Mouse (Mus musculus) limb, embryonic 10.5 days (tissue): ENCODE measurements around the gene Zfp512b. TPM values are rescaled to one million over a fixed set of nuclear protein-coding genes. Genes with fewer than 3 reads are reported as not detected.

Experiments used
- DNase-seq: peaks from one replicate; pipeline ENCODE4 v3.0.0-alpha.2; 2017; ENCODE audit warnings: low spot score
- H3K27ac ChIP-seq: fragments of 300-500 bp; sonication (generic); 2 replicates; pipeline ENCODE4 v1.5.1; 2016; ENCODE audit warnings: mild to moderate bottlenecking
- H3K27me3 ChIP-seq: fragments of 300-500 bp; sonication (generic); 2 replicates; pipeline ENCODE4 v1.6.1; 2016; ENCODE audit warnings: low read depth, mild to moderate bottlenecking; ENCODE audit not compliant: poor library complexity, severe bottlenecking
- H3K36me3 ChIP-seq: fragments of 300-500 bp; sonication (generic); 2 replicates; pipeline ENCODE4 v1.6.1; 2016; ENCODE audit warnings: mild to moderate bottlenecking, moderate library complexity
- H3K4me1 ChIP-seq: fragments of 300-500 bp; sonication (generic); 2 replicates; pipeline ENCODE4 v1.6.1; 2016
- H3K4me3 ChIP-seq: fragments of 300-500 bp; sonication (generic); 2 replicates; pipeline ENCODE4 v1.5.1; 2016; ENCODE audit warnings: mild to moderate bottlenecking, moderate library complexity
- H3K9me3 ChIP-seq: fragments of 300-500 bp; sonication (generic); replicated peaks from 2 replicates; pipeline ENCODE4 v1.6.1; 2016; ENCODE audit warnings: mild to moderate bottlenecking
- WGBS: fragments of 180-500 bp; shearing (Covaris S2); methylation state at CpG from one replicate; pipeline ENCODE4 v1.1.7; 2016; 5-methylcytosine and 5-hydroxymethylcytosine counted together
- polyA plus RNA-seq: library from polyadenylated mRNA; unstranded; fragments of >200 nt; fragmentation: Nextera tagmentation; extraction: Ambion mirVana; gene quantifications from 2 replicates; pipeline ENCODE4 v1.2.1, GENCODE M21; 2016

Zfp512b gene
- polyA plus RNA-seq, 1 experiment from 2014 or later: 57.7 TPM

GRCm38 (mm10) chr2:181597378-181598061 is 4.9 kb upstream of the Zfp512b start:
- no peak for DNase-seq
- Histone ChIP-seq H3K27me3 (peaks cover 42% of the 10 kb centered on the region), H3K9me3 (no peaks in the 10 kb centered on the region), H3K36me3 (no peaks in the 10 kb centered on the region), H3K4me1 (peaks cover 36% of the 10 kb centered on the region), H3K4me3 (no peak overlapping the region), H3K27ac (no peak overlapping the region)
- WGBS: 72% methylated on average over 7 of the region's 7 CpGs

GRCm38 (mm10) chr2:181596221-181596960 is 3.8 kb upstream of the Zfp512b start:
- 46% methylated on average over 6 of the region's 6 CpGs for WGBS
- H3K27ac ChIP-seq: no peak overlapping the region
- peaks cover 42% of the 10 kb centered on the region for H3K27me3 ChIP-seq
- no peaks in the 10 kb centered on the region for H3K9me3 ChIP-seq
- no peak overlapping the region for H3K4me3 ChIP-seq
- DNase-seq: no peak
- H3K36me3 ChIP-seq: no peaks in the 10 kb centered on the region
- peaks cover 36% of the 10 kb centered on the region for H3K4me1 ChIP-seq

DNA sequence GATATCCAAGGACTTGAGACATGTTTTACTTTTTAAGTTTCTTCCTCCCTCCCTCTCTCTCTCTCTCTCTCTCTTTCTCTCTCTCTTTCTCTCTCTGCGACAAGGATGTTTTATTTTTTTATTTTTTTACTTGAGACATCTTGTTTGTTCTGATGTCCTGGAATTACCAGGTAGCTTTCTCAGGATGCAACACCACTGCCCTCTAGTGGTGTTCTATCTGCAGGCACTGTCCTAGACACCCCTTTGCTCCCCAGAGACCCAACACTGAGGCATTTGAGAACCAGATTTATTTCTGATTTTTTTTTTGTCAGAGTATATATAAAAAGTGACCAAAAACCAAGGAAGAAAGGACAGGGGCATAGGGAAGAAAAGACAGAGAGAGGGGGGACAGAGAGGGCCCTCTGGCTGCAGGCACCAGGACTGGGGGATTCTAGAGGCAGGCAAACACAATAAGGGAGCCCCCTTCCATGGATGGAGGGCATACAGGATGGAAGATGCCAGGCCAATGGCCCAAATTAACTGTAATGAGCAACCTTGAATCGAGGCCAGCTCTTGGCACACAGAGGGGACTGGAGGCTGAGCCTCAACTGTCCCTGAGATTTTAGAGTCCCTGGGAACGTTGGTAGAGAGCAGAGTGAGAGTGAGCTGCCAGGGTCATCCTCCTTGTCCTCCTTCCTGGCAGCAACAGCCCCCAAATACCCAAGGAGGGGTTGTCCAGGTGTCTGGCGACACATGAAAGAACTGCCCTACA is 2.5 kb upstream of the Zfp512b start:
- no peak for DNase-seq
- Histone ChIP-seq H3K27ac (no peak overlapping the region), H3K36me3 (peaks cover 8% of the 10 kb centered on the region), H3K27me3 (peaks cover 39% of the 10 kb centered on the region), H3K4me1 (peaks cover 36% of the 10 kb centered on the region), H3K9me3 (no peaks in the 10 kb centered on the region), H3K4me3 (no peak overlapping the region)
- 79% methylated on average over 4 of the region's 4 CpGs for WGBS

GRCm38 (mm10) chr2:181593937-181594336 is 1.3 kb upstream of the Zfp512b start:
- peaks cover 32% of the 10 kb centered on the region for H3K4me1 ChIP-seq
- DNase-seq: no peak
- H3K36me3 ChIP-seq: peaks cover 20% of the 10 kb centered on the region
- H3K9me3 ChIP-seq: no peaks in the 10 kb centered on the region
- H3K27ac ChIP-seq: no peak overlapping the region
- no peak overlapping the region for H3K4me3 ChIP-seq
- H3K27me3 ChIP-seq: peaks cover 29% of the 10 kb centered on the region

DNA sequence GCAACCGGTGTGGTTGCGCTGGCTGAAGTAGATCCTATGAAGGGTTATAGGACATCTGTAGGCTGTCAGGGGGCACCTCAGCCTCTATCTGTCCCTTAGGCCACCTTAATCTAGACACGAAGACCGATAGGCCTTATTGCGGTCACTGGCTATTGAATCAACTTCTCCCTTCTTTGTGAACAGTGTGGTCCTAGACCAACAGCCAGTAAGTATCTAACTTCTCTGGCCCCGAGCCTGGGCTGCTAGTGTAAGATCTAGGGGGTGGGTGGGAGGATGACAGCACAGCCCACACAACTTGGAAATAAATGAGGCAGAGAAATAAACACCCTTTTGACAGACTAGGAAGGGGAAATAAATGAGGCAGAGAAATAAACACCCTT is 429 bp upstream of the Zfp512b start:
- H3K4me1 ChIP-seq: peaks cover 24% of the 10 kb centered on the region
- DNase-seq: no peak
- H3K9me3 ChIP-seq: no peaks in the 10 kb centered on the region
- H3K36me3 ChIP-seq: peaks cover 29% of the 10 kb centered on the region
- WGBS: 13% methylated on average over 6 of the region's 6 CpGs
- H3K27ac ChIP-seq: peak overlapping the region; percentile 95
- H3K27me3 ChIP-seq: peaks cover 20% of the 10 kb centered on the region
- peak overlapping the region; percentile 94 for H3K4me3 ChIP-seq

- DNase-seq: no peak
- H3K9me3 ChIP-seq: no peaks in the 10 kb centered on the region
- H3K4me1 ChIP-seq: peaks cover 24% of the 10 kb centered on the region
- WGBS: 29% methylated on average over 5 of the region's 5 CpGs
- H3K27ac ChIP-seq: peak within 1 kb of the TSS; percentile 95
- peaks cover 43% of the 10 kb centered on the region for H3K36me3 ChIP-seq
- peak within 1 kb of the TSS; percentile 94 for H3K4me3 ChIP-seq
- peaks cover 6% of the 10 kb centered on the region; the same call in 1 of the 2 replicates for H3K27me3 ChIP-seq
Measured at GRCm38 (mm10) chr2:181591528-181592085, 996 bp downstream of the Zfp512b start, which contains the start of gene Prpf6. Prpf6 (plus strand) TSS chr2:181591868.

GRCm38 (mm10) chr2:181590471-181590870 is 2.1 kb downstream of the Zfp512b start:
- no peaks in the 10 kb centered on the region for H3K9me3 ChIP-seq
- peaks cover 54% of the 10 kb centered on the region for H3K36me3 ChIP-seq
- H3K4me1 ChIP-seq: peaks cover 24% of the 10 kb centered on the region
- WGBS: 98% methylated on average over 5 of the region's 5 CpGs
- H3K27ac ChIP-seq: no peak overlapping the region
- no peaks in the 10 kb centered on the region for H3K27me3 ChIP-seq
- H3K4me3 ChIP-seq: no peak overlapping the region
- DNase-seq: no peak

GRCm38 (mm10) chr2:181589732-181590105 is 2.9 kb downstream of the Zfp512b start:
- no peaks in the 10 kb centered on the region for H3K27me3 ChIP-seq
- H3K27ac ChIP-seq: no peak overlapping the region
- H3K4me3 ChIP-seq: no peak overlapping the region
- DNase-seq: no peak
- 96% methylated on average over 9 of the region's 9 CpGs for WGBS
- H3K9me3 ChIP-seq: no peaks in the 10 kb centered on the region
- H3K36me3 ChIP-seq: peaks cover 62% of the 10 kb centered on the region
- peaks cover 24% of the 10 kb centered on the region for H3K4me1 ChIP-seq

DNA sequence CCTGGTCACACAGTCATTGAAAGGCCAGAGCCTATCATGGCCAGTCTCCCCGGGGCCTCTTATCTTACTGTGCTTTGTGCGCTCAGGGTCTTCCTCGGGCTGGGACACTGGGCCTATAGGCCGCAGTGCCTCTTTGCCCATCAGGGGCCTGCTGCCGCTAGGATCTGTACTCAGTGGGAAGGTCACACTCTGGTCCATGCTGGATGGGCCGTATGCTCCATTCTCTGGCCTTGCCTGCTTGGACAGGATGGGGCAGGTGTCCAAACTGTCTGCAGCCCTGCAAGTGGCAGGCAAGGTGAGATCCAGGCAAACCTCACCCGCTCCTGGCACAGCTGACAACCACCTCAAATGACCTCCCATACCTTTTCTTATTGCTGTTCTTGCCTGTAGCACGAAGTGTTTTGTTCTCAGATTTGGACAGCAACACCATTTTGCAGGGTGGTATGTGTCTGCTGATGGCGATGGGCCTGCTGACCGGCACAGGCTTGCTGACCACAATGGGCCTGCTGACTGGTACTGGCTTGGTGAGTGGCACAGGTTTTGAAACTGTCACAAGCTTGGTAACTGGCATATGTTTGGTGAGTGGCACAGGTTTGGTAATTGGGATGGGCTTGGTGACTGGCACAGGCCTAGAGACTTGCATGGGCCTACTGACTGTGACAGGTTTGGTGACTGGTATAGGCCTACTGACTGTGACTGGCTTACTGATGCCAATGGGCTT is 3.4 kb downstream of the Zfp512b start:
- no peak for DNase-seq
- no peaks in the 10 kb centered on the region for H3K27me3 ChIP-seq
- H3K9me3 ChIP-seq: no peaks in the 10 kb centered on the region
- peaks cover 67% of the 10 kb centered on the region for H3K36me3 ChIP-seq
- H3K27ac ChIP-seq: no peak overlapping the region
- 93% methylated on average over 10 of the region's 10 CpGs for WGBS
- no peak overlapping the region for H3K4me3 ChIP-seq
- peaks cover 24% of the 10 kb centered on the region for H3K4me1 ChIP-seq

GRCm38 (mm10) chr2:181588229-181588780 is 4.3 kb downstream of the Zfp512b start:
- Histone ChIP-seq H3K36me3 (peaks cover 75% of the 10 kb centered on the region), H3K27me3 (no peaks in the 10 kb centered on the region), H3K9me3 (no peaks in the 10 kb centered on the region), H3K4me1 (peaks cover 23% of the 10 kb centered on the region), H3K4me3 (no peak overlapping the region), H3K27ac (no peak overlapping the region)
- whole genome bisulfite sequencing: 90% methylated on average over 11 of the region's 11 CpGs
- DNase-seq: no peak

DNA sequence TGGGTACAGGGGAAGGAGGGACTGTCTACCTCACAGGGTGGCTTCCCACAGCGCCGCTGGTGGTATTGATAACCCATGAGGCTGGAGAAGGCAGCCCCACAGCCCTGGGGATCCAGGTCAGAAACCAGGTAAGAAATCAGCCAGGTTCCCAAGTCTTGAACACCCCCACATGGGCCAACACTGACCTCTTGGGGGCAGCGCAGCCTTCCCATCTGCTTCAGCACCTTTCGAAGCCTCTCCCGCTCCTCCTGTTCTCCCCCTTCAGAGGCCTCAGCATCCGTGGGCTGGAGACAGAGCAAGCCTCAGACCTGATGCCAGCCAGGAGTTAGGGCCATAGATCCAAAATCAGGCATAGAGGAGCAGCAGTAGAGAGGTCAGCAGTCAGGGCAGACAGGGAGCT is 4.8 kb downstream of the Zfp512b start:
- peaks cover 18% of the 10 kb centered on the region for H3K4me1 ChIP-seq
- H3K36me3 ChIP-seq: peaks cover 79% of the 10 kb centered on the region
- no peaks in the 10 kb centered on the region for H3K9me3 ChIP-seq
- WGBS: 83% methylated on average over 6 of the region's 6 CpGs
- no peak overlapping the region for H3K27ac ChIP-seq
- H3K4me3 ChIP-seq: no peak overlapping the region
- peak; percentile 30 for DNase-seq
- no peaks in the 10 kb centered on the region for H3K27me3 ChIP-seq

GRCm38 (mm10) chr2:181586124-181586523 is 6.5 kb downstream of the Zfp512b start:
- Histone ChIP-seq H3K4me3 (no peak overlapping the region), H3K27me3 (no peaks in the 10 kb centered on the region), H3K4me1 (peaks cover 11% of the 10 kb centered on the region), H3K36me3 (peaks cover 79% of the 10 kb centered on the region), H3K9me3 (no peaks in the 10 kb centered on the region), H3K27ac (no peak overlapping the region)
- WGBS: 94% methylated on average over 3 of the region's 3 CpGs
- peak; percentile 22 for DNase-seq
